10 mouse cellular contexts compared by ENCODE assay signal in the genomic region with DNA sequence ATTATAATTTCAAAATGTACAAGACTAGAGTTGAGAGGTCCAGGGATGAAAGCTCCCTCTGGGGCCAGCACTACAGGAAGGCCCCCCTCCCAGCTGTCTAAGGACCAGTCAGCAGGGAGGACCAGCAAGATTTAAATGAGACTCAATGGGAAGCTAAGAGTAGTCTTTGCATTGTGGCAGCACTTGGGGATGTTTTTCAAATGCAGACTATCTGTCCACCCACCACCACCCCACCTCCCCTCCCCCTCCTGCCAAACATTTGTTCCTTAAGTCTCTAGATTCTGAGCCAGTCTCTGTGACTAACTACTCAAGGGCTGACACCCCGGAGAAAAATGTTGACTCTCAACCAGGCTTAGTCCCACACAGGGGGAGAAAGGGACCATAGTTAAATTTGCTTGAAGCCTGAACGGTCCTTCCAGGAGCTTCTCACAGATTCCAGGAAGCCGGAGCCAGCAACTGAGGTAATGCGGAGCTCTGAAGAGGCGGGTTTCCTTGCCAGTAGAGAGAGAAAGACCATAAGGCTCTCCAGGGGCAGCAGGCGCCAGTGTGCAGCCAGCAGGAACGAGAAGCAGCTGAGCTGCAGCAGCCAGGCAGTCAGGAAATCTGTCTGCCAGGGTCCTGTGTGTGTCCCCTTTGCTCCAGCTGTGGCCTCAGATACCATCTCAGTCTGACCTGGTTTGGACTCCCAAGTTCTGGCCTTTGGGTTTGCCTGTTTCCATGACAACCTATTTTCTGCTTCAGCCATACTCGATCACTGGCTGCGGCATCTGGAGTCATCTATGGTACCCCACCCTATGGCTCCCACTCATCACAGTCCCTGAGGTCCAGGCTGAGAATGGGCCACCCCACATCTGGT.
A peak's percentile ranks its signal among the peaks of the same experiment; 100 is the strongest.
DNase-seq lines count a peak whose midpoint lies in the region; ATAC-seq lines count a peak whose summit lies in the region.
"Had no signal": no experiment of that assay in that cellular context is flagged by ENCODE, and none has a peak within 500 bp of the region (broad histone marks: within the 10 kb centered on the region; RNA-seq: fewer than 3 reads in every experiment).

No protein-coding gene starts in this region.

- no peak overlapping the region; the same call in 1 of the 2 replicates for H3K4me2 ChIP-seq in neural tube, embryonic 12.5 days (replicated peaks)
- H3K4me2 ChIP-seq: heart, embryonic 15.5 days had no signal

- WGBS in neural tube, embryonic 12.5 days: 36% methylated on average over 9 of the region's 9 CpGs

- H3K9me3 ChIP-seq in neural tube, embryonic 12.5 days: no peaks in the 10 kb centered on the region
- H3K9me3 ChIP-seq: heart, embryonic 15.5 days had no signal

- H3K9ac ChIP-seq in neural tube, embryonic 12.5 days: no peak overlapping the region
- H3K9ac ChIP-seq: heart, embryonic 15.5 days had no signal

- no peaks in the 10 kb centered on the region for H3K36me3 ChIP-seq in neural tube, embryonic 12.5 days
- H3K36me3 ChIP-seq: heart, embryonic 15.5 days had no signal

- H3K27ac ChIP-seq in neural tube, embryonic 12.5 days: no peak overlapping the region
- H3K27ac ChIP-seq: heart, embryonic 15.5 days had no signal

- H3K4me1 ChIP-seq in neural tube, embryonic 12.5 days: no peaks in the 10 kb centered on the region; the same call in 1 of the 2 replicates
- H3K4me1 ChIP-seq: heart, embryonic 15.5 days had no signal

- H3K27me3 ChIP-seq in neural tube, embryonic 12.5 days (replicated peaks): no peaks in the 10 kb centered on the region
- H3K27me3 ChIP-seq: heart, embryonic 15.5 days had no signal

- peak; percentile 31; the same call in 1 of the 2 replicates for ATAC-seq in neural tube, embryonic 12.5 days (ENCODE audit: low FRiP score, low read depth)

- DNase-seq in kidney, adult 18-20 months: peak; percentile 10
- no peak for DNase-seq in kidney, adult 9 months
- DNase-seq in embryo, embryonic 10 days (ENCODE audit: low spot score): peak; percentile 10
- peak; percentile 27 to 73 for DNase-seq in gastrocnemius, postnatal 4 days (ENCODE audit: low spot score in 2 of 2)
- peak; percentile 16 for DNase-seq in kidney, postnatal 14 days
- no peak for DNase-seq in B cell, adult 2 months
- no peak for DNase-seq in thymus, postnatal 14 days

- H3K4me3 ChIP-seq in neural tube, embryonic 12.5 days: no peak overlapping the region
- H3K4me3 ChIP-seq: heart, embryonic 15.5 days; myocyte had no signal

Comparison
In these comparisons a context has a peak if more than half of its experiments do, and no peak if none do; other contexts are left out.
1. DNase-seq: peak in kidney, adult 18-20 months (single experiment), embryo, embryonic 10 days (single experiment), gastrocnemius, postnatal 4 days (2 of 2) and kidney, postnatal 14 days (single experiment); none in kidney, adult 9 months (single experiment), B cell, adult 2 months (0 of 2) and thymus, postnatal 14 days (single experiment).